Mouse (Mus musculus) kidney, postnatal 0 days (tissue): ENCODE measurements around the gene Tsfm. TPM values are rescaled to one million over a fixed set of nuclear protein-coding genes. Genes with fewer than 3 reads are reported as not detected.
"Not testable (repeated sequence)": the region's sequence is repeated elsewhere in the genome, so short reads cannot be mapped to it uniquely, and the experiment has no call there.

Experiments used
- ATAC-seq: fragments of 200-750 bp; cut with Nextera tagmentation; replicated peaks from 2 replicates; pipeline ENCODE4 v1.8.0; 2017; ENCODE audit warnings: low read depth, moderate number of reproducible peaks, moderate TSS enrichment, moderate library complexity; ENCODE audit not compliant: low FRiP score
- DNase-seq: peaks from one replicate; pipeline ENCODE4 v3.0.0-alpha.2; 2016; ENCODE audit warnings: low spot score
- H3K27ac ChIP-seq: fragments of 300-500 bp; sonication (generic); 2 replicates; pipeline ENCODE4 v1.5.1; 2014; ENCODE audit warnings: mild to moderate bottlenecking
- H3K27me3 ChIP-seq: fragments of 300-500 bp; sonication (generic); 2 replicates; pipeline ENCODE4 v1.6.1; 2014; ENCODE audit warnings: low read length, mixed read lengths; ENCODE audit not compliant: insufficient read depth
- H3K36me3 ChIP-seq: fragments of 300-500 bp; sonication (generic); 2 replicates; pipeline ENCODE4 v1.6.1; 2014; ENCODE audit warnings: low read length, mixed read lengths; ENCODE audit not compliant: insufficient read depth
- H3K4me1 ChIP-seq: fragments of 300-500 bp; sonication (generic); replicated peaks from 2 replicates; pipeline ENCODE4 v1.6.1; 2014; ENCODE audit warnings: antibody characterized with exemption, low read length, mixed read lengths; ENCODE audit not compliant: insufficient read depth
- H3K4me2 ChIP-seq: fragments of 300-500 bp; sonication (generic); 2 replicates; pipeline ENCODE4 v1.6.1; 2014; ENCODE audit warnings: mild to moderate bottlenecking, low read length, moderate library complexity, mixed read lengths
- H3K4me3 ChIP-seq: fragments of 300-500 bp; sonication (generic); replicated peaks from 2 replicates; pipeline ENCODE4 v1.5.1; 2014; ENCODE audit warnings: low read depth, low read length
- H3K9ac ChIP-seq: fragments of 300-500 bp; sonication (generic); 2 replicates; pipeline ENCODE4 v1.6.1; 2014; ENCODE audit warnings: low read depth, low read length
- H3K9me3 ChIP-seq: fragments of 300-500 bp; sonication (generic); replicated peaks from 2 replicates; pipeline ENCODE4 v1.6.1; 2016; ENCODE audit warnings: low read length, inconsistent platforms, mixed read lengths
- CTCF ChIP-seq: IDR thresholded peaks from 2 replicates; pipeline ENCODE4 v1.5.1; 2016; ENCODE audit warnings: antibody characterized with exemption, low read depth, mild to moderate bottlenecking, moderate library complexity
- WGBS: fragments of 180-500 bp; shearing (Covaris S2); extraction: QIAGEN DNeasy Blood & Tissue Kit; methylation state at CpG from one replicate; pipeline ENCODE4 v1.1.7; 2014; 5-methylcytosine and 5-hydroxymethylcytosine counted together
- polyA plus RNA-seq: library from polyadenylated mRNA; unstranded; fragments of >200 nt; fragmentation: Nextera tagmentation; extraction: Ambion mirVana; gene quantifications from 2 replicates; pipeline ENCODE4 v1.2.1, GENCODE M21; 2015

Tsfm gene
- polyA plus RNA-seq, 1 experiment from 2014 or later: 97.3 TPM

GRCm38 (mm10) chr10:127063913-127064870 lies 33.6 kb upstream of the Tsfm start:
- ATAC-seq (no peak), DNase-seq (no peak)
- Histone ChIP-seq H3K27ac (peak overlapping the region; percentile 86), H3K9me3 (no peaks in the 10 kb centered on the region), H3K4me3 (peak overlapping the region; percentile 82), H3K36me3 (peaks cover 35% of the 10 kb centered on the region), H3K9ac (peak overlapping the region; percentile 92), H3K4me2 (peak overlapping the region; percentile 88), H3K27me3 (no peaks in the 10 kb centered on the region), H3K4me1 (peaks cover 14% of the 10 kb centered on the region)
- TF ChIP-seq CTCF: no peak
- WGBS: 9% methylated on average over 37 of the region's 37 CpGs

GRCm38 (mm10) chr10:127063239-127063872 lies 32.7 kb upstream of the Tsfm start, which contains the start of gene Cdk4:
Gene Cdk4, plus strand, starts transcription at chr10:127063534.
- Histone ChIP-seq H3K27ac (peak within 1 kb of the TSS; percentile 86), H3K4me3 (peak within 1 kb of the TSS; percentile 82), H3K27me3 (no peaks in the 10 kb centered on the region), H3K9ac (peak within 1 kb of the TSS; percentile 92), H3K36me3 (peaks cover 33% of the 10 kb centered on the region), H3K9me3 (no peaks in the 10 kb centered on the region), H3K4me2 (peak within 1 kb of the TSS; percentile 88), H3K4me1 (peaks cover 7% of the 10 kb centered on the region)
- 1% methylated on average over 46 of the region's 46 CpGs for WGBS
- ATAC-seq (peak; percentile 92), DNase-seq (peak; percentile 99)
- TF ChIP-seq CTCF: 0 out of 2 replicates have a peak, but pooled peaks have one; percentile 7

DNA sequence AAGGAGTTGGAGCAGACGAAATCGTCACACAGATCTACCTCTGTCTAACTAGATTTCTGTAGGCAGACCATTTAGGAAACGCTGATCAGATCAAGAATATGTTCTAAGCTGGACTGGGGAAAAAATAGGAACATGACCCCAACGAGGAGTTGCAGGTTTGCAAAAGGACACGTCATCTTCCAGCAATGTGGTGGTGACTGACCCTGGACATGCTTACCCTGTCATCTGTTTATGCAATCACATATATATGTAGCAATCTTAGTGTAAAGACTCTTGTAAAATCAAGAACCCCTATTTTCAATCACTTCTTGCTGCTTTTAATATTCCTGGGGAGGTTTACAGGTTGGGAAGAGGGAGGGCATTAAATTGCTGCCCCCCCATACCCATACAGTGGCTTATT lies 31.9 kb upstream of the Tsfm start:
- Histone ChIP-seq H3K4me2 (no peak overlapping the region), H3K27me3 (no peaks in the 10 kb centered on the region), H3K4me1 (peaks cover 7% of the 10 kb centered on the region), H3K36me3 (peaks cover 27% of the 10 kb centered on the region), H3K27ac (no peak overlapping the region), H3K9ac (no peak overlapping the region), H3K9me3 (no peaks in the 10 kb centered on the region), H3K4me3 (no peak overlapping the region)
- WGBS: 70% methylated on average over 5 of the region's 5 CpGs
- ATAC-seq (no peak), DNase-seq (no peak)
- no peak for TF ChIP-seq CTCF

GRCm38 (mm10) chr10:127062101-127062500 lies 31.5 kb upstream of the Tsfm start:
- H3K4me3 ChIP-seq, DNase-seq, H3K27ac ChIP-seq, H3K4me2 ChIP-seq, H3K4me1 ChIP-seq, H3K9ac ChIP-seq, ATAC-seq, H3K9me3 ChIP-seq, H3K27me3 ChIP-seq: not testable (repeated sequence)
- 88% methylated on average over 4 of the region's 4 CpGs for WGBS
- peaks cover 28% of the 10 kb centered on the region for H3K36me3 ChIP-seq

- TF ChIP-seq CTCF: no peak
- Histone ChIP-seq H3K4me3 (no peak overlapping the region), H3K9me3 (no peaks in the 10 kb centered on the region), H3K4me2 (no peak overlapping the region), H3K9ac (no peak overlapping the region), H3K27ac (no peak overlapping the region), H3K4me1 (peaks cover 7% of the 10 kb centered on the region), H3K36me3 (peaks cover 24% of the 10 kb centered on the region), H3K27me3 (no peaks in the 10 kb centered on the region)
- ATAC-seq: no peak
- DNase-seq: no peak
- WGBS: 77% methylated on average over 2 of the region's 2 CpGs
These were observed 30.9 kb upstream of the Tsfm start for GRCm38 (mm10) chr10:127061513-127061912.

DNA sequence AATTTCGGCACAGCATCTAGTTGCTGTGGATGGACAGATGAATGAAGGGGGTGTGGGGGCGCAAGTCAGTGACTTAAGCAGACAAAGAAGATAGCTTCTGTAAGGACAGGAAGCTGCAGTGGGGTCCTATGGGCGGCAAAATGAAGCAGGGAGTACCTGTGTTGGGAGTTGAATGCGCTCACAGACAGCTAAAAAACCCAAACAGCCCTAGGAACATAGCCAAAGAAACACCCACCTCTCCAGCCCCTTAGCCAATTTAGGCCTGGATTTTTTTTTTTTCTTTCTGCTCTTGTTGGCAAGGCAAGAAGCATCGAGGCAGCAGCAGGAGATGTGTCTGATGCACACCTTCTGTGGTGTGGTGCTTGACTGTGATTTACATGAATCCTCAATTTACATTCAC lies 30.4 kb upstream of the Tsfm start:
- H3K4me2 ChIP-seq: no peak overlapping the region
- no peaks in the 10 kb centered on the region for H3K9me3 ChIP-seq
- H3K4me1 ChIP-seq: peaks cover 7% of the 10 kb centered on the region
- no peak overlapping the region for H3K27ac ChIP-seq
- no peaks in the 10 kb centered on the region for H3K27me3 ChIP-seq
- DNase-seq: no peak
- no peak for TF ChIP-seq CTCF
- WGBS: 46% methylated on average over 5 of the region's 5 CpGs
- ATAC-seq: no peak
- H3K9ac ChIP-seq: no peak overlapping the region
- no peak overlapping the region for H3K4me3 ChIP-seq
- H3K36me3 ChIP-seq: peaks cover 25% of the 10 kb centered on the region
